Mouse (Mus musculus) MEL (cell line): ENCODE data around the gene Coro7. TPM values are rescaled to one million over a fixed set of nuclear protein-coding genes. Genes with fewer than 3 reads are reported as not detected.

Experiments used
- DNase-seq: peaks from one replicate; pipeline ENCODE4 v3.0.0; 2011; ENCODE audit warnings: low read depth, low spot score
- H3K27ac ChIP-seq: 2 replicates; pipeline ENCODE4 v1.5.1; 2012; ENCODE audit warnings: low read depth, mild to moderate bottlenecking, control low read depth, low read length, moderate library complexity; ENCODE audit not compliant: control insufficient read depth
- H3K27me3 ChIP-seq, 2 experiments: fragments of 150-350 bp in 1 of 2; sonication (generic) in 1 of 2; 2 replicates each; pipeline ENCODE4 v1.6.1; 2012; ENCODE audit warnings: low read length in 2 of 2, mild to moderate bottlenecking in 2 of 2, improper control_type of control experiment in 1 of 2, moderate library complexity in 1 of 2; ENCODE audit not compliant: insufficient read depth in 2 of 2, control insufficient read depth in 1 of 2
- H3K36me3 ChIP-seq, 2 experiments: 2 replicates each; pipeline ENCODE4 v1.6.1; 2012 to 2014; ENCODE audit warnings: low read length in 2 of 2, improper control_type of control experiment in 1 of 2, inconsistent platforms in 1 of 2, mild to moderate bottlenecking in 1 of 2; ENCODE audit not compliant: insufficient read depth in 2 of 2, control insufficient read depth in 1 of 2
- H3K4me1 ChIP-seq, 2 experiments: fragments of 150-350 bp in 1 of 2; sonication (generic) in 1 of 2; 2 replicates each; pipeline ENCODE4 v1.6.1; 2012; ENCODE audit warnings: low read length in 2 of 2, improper control_type of control experiment in 1 of 2, mild to moderate bottlenecking in 1 of 2; ENCODE audit not compliant: insufficient read depth in 2 of 2, control insufficient read depth in 1 of 2
- H3K4me3 ChIP-seq, 2 experiments: fragments of 150-350 bp in 1 of 2; sonication (generic) in 1 of 2; 2 replicates each; pipeline ENCODE4 v1.5.1; 2012; ENCODE audit warnings: low read depth in 2 of 2, low read length in 2 of 2, mild to moderate bottlenecking in 2 of 2, moderate library complexity in 2 of 2, control low read depth in 1 of 2, improper control_type of control experiment in 1 of 2; ENCODE audit not compliant: control insufficient read depth in 1 of 2, insufficient read depth in 1 of 2
- H3K79me2 ChIP-seq: 2 replicates; pipeline ENCODE4 v1.6.1; 2012; ENCODE audit warnings: mild to moderate bottlenecking, low read length, moderate library complexity; ENCODE audit not compliant: control insufficient read depth, poor library complexity, insufficient read depth
- H3K9ac ChIP-seq: 2 replicates; pipeline ENCODE4 v1.6.1; 2012; ENCODE audit warnings: low read depth, mild to moderate bottlenecking, control low read depth, low read length, moderate library complexity; ENCODE audit not compliant: control insufficient read depth, poor library complexity, severe bottlenecking
- H3K9me3 ChIP-seq: fragments of 150-350 bp; sonication (generic); replicated peaks from 2 replicates; pipeline ENCODE4 v1.6.1; 2012; ENCODE audit warnings: mild to moderate bottlenecking, low read length, improper control_type of control experiment, moderate library complexity; ENCODE audit not compliant: insufficient read depth
- BHLHE40 ChIP-seq: IDR thresholded peaks from 2 replicates; pipeline ENCODE4 v1.6.1; 2012; ENCODE audit warnings: low read depth, mild to moderate bottlenecking, inconsistent platforms, low read length, improper control_type of control experiment, borderline replicate concordance
- CHD1 ChIP-seq: IDR thresholded peaks from 2 replicates; pipeline ENCODE4 v1.6.1; 2012; ENCODE audit warnings: low read depth, mild to moderate bottlenecking, inconsistent platforms, low read length, improper control_type of control experiment
- CHD2 ChIP-seq: IDR thresholded peaks from 2 replicates; pipeline ENCODE4 v1.6.1; 2011; ENCODE audit warnings: low read length, improper control_type of control experiment
- CTCF ChIP-seq, 3 experiments: IDR thresholded peaks in 2 of 3; conservative IDR thresholded peaks in 1 of 3; 2 replicates each; pipeline ENCODE4 v1.5.1; 2011 to 2012; ENCODE audit warnings: low read length in 3 of 3, low read depth in 2 of 3, mild to moderate bottlenecking in 2 of 3, improper control_type of control experiment in 1 of 3, inconsistent platforms in 1 of 3, mixed read lengths in 1 of 3, moderate library complexity in 1 of 3; ENCODE audit not compliant: control insufficient read depth in 1 of 3, insufficient read depth in 1 of 3, poor library complexity in 1 of 3, severe bottlenecking in 1 of 3
- E2F4 ChIP-seq: IDR thresholded peaks from 2 replicates; pipeline ENCODE4 v1.6.1; 2011; ENCODE audit warnings: low read depth, low read length, improper control_type of control experiment, borderline replicate concordance
- ELF1 ChIP-seq: IDR thresholded peaks from 2 replicates; pipeline ENCODE4 v1.6.1; 2014; ENCODE audit warnings: low read depth, mild to moderate bottlenecking, inconsistent platforms, low read length, improper control_type of control experiment, moderate library complexity
- EP300 ChIP-seq, 2 experiments: IDR thresholded peaks; 2 replicates each; pipeline ENCODE4 v1.6.1; 2011; ENCODE audit warnings: improper control_type of control experiment in 2 of 2, low read length in 2 of 2, low read depth in 1 of 2, mild to moderate bottlenecking in 1 of 2
- GABPA ChIP-seq: IDR thresholded peaks from 2 replicates; pipeline ENCODE4 v1.6.1; 2012; ENCODE audit warnings: low read depth, mild to moderate bottlenecking, inconsistent platforms, low read length, improper control_type of control experiment, moderate library complexity
- GATA1 ChIP-seq: IDR thresholded peaks from 2 replicates; pipeline ENCODE4 v1.6.1; 2011; ENCODE audit warnings: low read depth, low read length, improper control_type of control experiment
- HCFC1 ChIP-seq: IDR thresholded peaks from 2 replicates; pipeline ENCODE4 v1.6.1; 2012; ENCODE audit warnings: low read depth, mild to moderate bottlenecking, inconsistent platforms, low read length, improper control_type of control experiment, moderate library complexity
- JUND ChIP-seq: IDR thresholded peaks from 2 replicates; pipeline ENCODE4 v1.6.1; 2011; ENCODE audit warnings: low read depth, mild to moderate bottlenecking, improper control_type of control experiment, low read length
- KAT2A ChIP-seq: conservative IDR thresholded peaks from 2 replicates; pipeline ENCODE4 v1.6.1; 2012; ENCODE audit warnings: low read depth, low read length, improper control_type of control experiment, inconsistent platforms
- MAFK ChIP-seq: IDR thresholded peaks from 2 replicates; pipeline ENCODE4 v1.6.1; 2011; ENCODE audit warnings: low read depth, mild to moderate bottlenecking, low read length, improper control_type of control experiment, borderline replicate concordance
- MAX ChIP-seq: IDR thresholded peaks from 2 replicates; pipeline ENCODE4 v1.6.1; 2011; ENCODE audit warnings: low read length, improper control_type of control experiment
- MAZ ChIP-seq: IDR thresholded peaks from 2 replicates; pipeline ENCODE4 v1.6.1; 2012; ENCODE audit warnings: low read depth, mild to moderate bottlenecking, inconsistent platforms, low read length, improper control_type of control experiment
- MEF2A ChIP-seq: IDR thresholded peaks from 2 replicates; pipeline ENCODE4 v1.6.1; 2014; ENCODE audit warnings: low read depth, mild to moderate bottlenecking, inconsistent platforms, low read length, improper control_type of control experiment; ENCODE audit not compliant: poor library complexity, insufficient replicate concordance, severe bottlenecking; ENCODE audit errors: extremely low read depth
- MXI1 ChIP-seq: IDR thresholded peaks from 2 replicates; pipeline ENCODE4 v1.6.1; 2011; ENCODE audit warnings: mild to moderate bottlenecking, low read depth, low read length, improper control_type of control experiment
- MYB ChIP-seq: IDR thresholded peaks from 2 replicates; pipeline ENCODE4 v1.6.1; 2011; ENCODE audit warnings: mild to moderate bottlenecking, low read depth, low read length, improper control_type of control experiment
- MYC ChIP-seq: IDR thresholded peaks from 2 replicates; pipeline ENCODE4 v1.6.1; 2011; ENCODE audit warnings: low read depth, mild to moderate bottlenecking, low read length, improper control_type of control experiment, moderate library complexity
- NELFE ChIP-seq: IDR thresholded peaks from 2 replicates; pipeline ENCODE4 v1.6.1; 2011; ENCODE audit warnings: low read depth, low read length, improper control_type of control experiment
- NRF1 ChIP-seq: IDR thresholded peaks from 2 replicates; pipeline ENCODE4 v1.6.1; 2014; ENCODE audit warnings: low read depth, mild to moderate bottlenecking, inconsistent platforms, low read length, improper control_type of control experiment, moderate library complexity; ENCODE audit not compliant: poor library complexity, insufficient read depth, severe bottlenecking
- POLR2A ChIP-seq, 2 experiments: IDR thresholded peaks; 2 replicates each; pipeline ENCODE4 v1.6.1; 2011 to 2012; ENCODE audit warnings: low read length in 2 of 2, mild to moderate bottlenecking in 2 of 2, control low read depth in 1 of 2, improper control_type of control experiment in 1 of 2, low read depth in 1 of 2, moderate library complexity in 1 of 2; ENCODE audit not compliant: control insufficient read depth in 1 of 2, insufficient read depth in 1 of 2, poor library complexity in 1 of 2
- POLR2AphosphoS2 ChIP-seq: IDR thresholded peaks from 2 replicates; pipeline ENCODE4 v1.6.1; 2011; ENCODE audit warnings: low read length, improper control_type of control experiment
- POLR2AphosphoS5 ChIP-seq: IDR thresholded peaks from 2 replicates; pipeline ENCODE4 v1.6.1; 2012; ENCODE audit warnings: low read depth, borderline replicate concordance, mild to moderate bottlenecking, inconsistent platforms, low read length, moderate library complexity, mixed read lengths
- RAD21 ChIP-seq: IDR thresholded peaks from 2 replicates; pipeline ENCODE4 v1.6.1; 2011; ENCODE audit warnings: mild to moderate bottlenecking, low read depth, low read length, improper control_type of control experiment
- SIN3A ChIP-seq: IDR thresholded peaks from 2 replicates; pipeline ENCODE4 v1.6.1; 2012; ENCODE audit warnings: low read length, improper control_type of control experiment, inconsistent platforms
- SMC3 ChIP-seq: IDR thresholded peaks from 2 replicates; pipeline ENCODE4 v1.6.1; 2011; ENCODE audit warnings: low read depth, low read length, improper control_type of control experiment
- TAL1 ChIP-seq: IDR thresholded peaks from 2 replicates; pipeline ENCODE4 v1.6.1; 2012; ENCODE audit warnings: mild to moderate bottlenecking, inconsistent platforms, low read length, moderate library complexity, mixed read lengths
- TBP ChIP-seq: IDR thresholded peaks from 2 replicates; pipeline ENCODE4 v1.8.0; 2011; ENCODE audit warnings: low read depth, low read length, improper control_type of control experiment
- TCF12 ChIP-seq: IDR thresholded peaks from 2 replicates; pipeline ENCODE4 v1.6.1; 2014; ENCODE audit warnings: low read depth, mild to moderate bottlenecking, inconsistent platforms, low read length, improper control_type of control experiment, moderate library complexity
- USF1 ChIP-seq: IDR thresholded peaks from 2 replicates; pipeline ENCODE4 v1.6.1; 2014; ENCODE audit warnings: low read depth, mild to moderate bottlenecking, inconsistent platforms, low read length, improper control_type of control experiment, moderate library complexity
- USF2 ChIP-seq, 2 experiments: IDR thresholded peaks; 2 replicates each; pipeline ENCODE4 v1.6.1; 2011 to 2012; ENCODE audit warnings: improper control_type of control experiment in 2 of 2, low read length in 2 of 2, borderline replicate concordance in 1 of 2, inconsistent platforms in 1 of 2, low read depth in 1 of 2, mild to moderate bottlenecking in 1 of 2; ENCODE audit not compliant: insufficient read depth in 1 of 2
- ZC3H11A ChIP-seq: IDR thresholded peaks from 2 replicates; pipeline ENCODE4 v1.6.1; 2012; ENCODE audit warnings: low read depth, mild to moderate bottlenecking, inconsistent platforms, low read length, improper control_type of control experiment
- ZKSCAN1 ChIP-seq: IDR thresholded peaks from 2 replicates; pipeline ENCODE4 v1.6.1; 2012; ENCODE audit warnings: low read depth, mild to moderate bottlenecking, inconsistent platforms, low read length, improper control_type of control experiment, moderate library complexity
- ZMIZ1 ChIP-seq: IDR thresholded peaks from 2 replicates; pipeline ENCODE4 v1.6.1; 2012; ENCODE audit warnings: low read depth, mild to moderate bottlenecking, inconsistent platforms, low read length, improper control_type of control experiment, moderate library complexity
- polyA plus RNA-seq, 2 experiments: library from polyadenylated mRNA; stranded (reverse) in 1 of 2; unstranded in 1 of 2; fragments of >175 nt in 1 of 2; fragments of >200 nt in 1 of 2; gene quantifications; 2 replicates each; pipeline versions ENCODE4 v1.2.1 to v1.2.4; 2012; ENCODE audit warnings: low replicate concordance in 2 of 2, low read depth in 1 of 2; ENCODE audit not compliant: insufficient read length in 2 of 2, insufficient read depth in 1 of 2, missing spikeins in 1 of 2
- total RNA-seq: library from RNA; depleted of rRNA; stranded (reverse); fragments of 300-350 nt; gene quantifications from 2 replicates; pipeline ENCODE4 v1.2.3, GENCODE M21; 2012; rRNA removed

The Coro7 gene
- total RNA-seq: 9.8 and 11.5 TPM in 2 replicates
- polyA plus RNA-seq: 10 to 100 TPM in 1 of 2 experiments, not detected in 1; 38.3 TPM

- DNase-seq: peak; percentile 98
- peaks cover 21% of the 10 kb centered on the region for H3K79me2 ChIP-seq
- peaks cover 8 to 23% of the 10 kb centered on the region in 2 experiments for H3K4me1 ChIP-seq
- no peaks in the 10 kb centered on the region for H3K27me3 ChIP-seq
- H3K36me3 ChIP-seq: peaks cover 5 to 39% of the 10 kb centered on the region in 2 experiments
- H3K27ac ChIP-seq: peak within 1 kb of the TSS; percentile 38
- H3K4me3 ChIP-seq: peak within 1 kb of the TSS; percentile 88 to 94
- no peaks in the 10 kb centered on the region for H3K9me3 ChIP-seq
- peak within 1 kb of the TSS; percentile 81 for H3K9ac ChIP-seq
- TF ChIP-seq GABPA (no peak), USF2 (IDR thresholded peaks at IDR 0.05; ENCODE audit: borderline replicate concordance in 1 of 2, insufficient read depth in 1 of 2, low read depth in 1 of 2, low read length in 2 of 2) (peak in 1 of 2 experiments; percentile 14; a peak in 1 of 4 replicates), EP300 (IDR thresholded peaks at IDR 0.05; ENCODE audit: low read depth in 1 of 2, low read length in 2 of 2) (no peak), USF1 (peak; percentile 85), TBP (peak; percentile 82), MYC (no peak), MYB (no peak), CHD2 (no peak), E2F4 (no peak), POLR2A (IDR thresholded peaks at IDR 0.05; ENCODE audit: control insufficient read depth in 1 of 2, insufficient read depth in 1 of 2, low read depth in 1 of 2, low read length in 2 of 2, poor library complexity in 1 of 2) (peak; percentile 46 to 88; a peak in 2 of 4 replicates), RAD21 (no peak), CHD1 (0 out of 2 replicates have a peak, but pooled peaks have one; percentile 37), MXI1 (peak; percentile 48; the same call in 1 of the 2 replicates), MEF2A (no peak), CTCF (IDR thresholded peaks at IDR 0.05 in 2 of 3, conservative IDR thresholded peaks at IDR 0.05 in 1 of 3; ENCODE audit: control insufficient read depth in 1 of 3, insufficient read depth in 1 of 3, low read depth in 2 of 3, low read length in 3 of 3, poor library complexity in 1 of 3, severe bottlenecking in 1 of 3) (no peak), NELFE (peak; percentile 84), HCFC1 (peak; percentile 37; the same call in 1 of the 2 replicates), JUND (no peak), SIN3A (no peak; the same call in 1 of the 2 replicates), NRF1 (0 out of 2 replicates have a peak, but pooled peaks have one; percentile 22), ELF1 (no peak), ZC3H11A (no peak), TCF12 (no peak), TAL1 (no peak), POLR2AphosphoS2 (peak; percentile 74; the same call in 1 of the 2 replicates), ZKSCAN1 (no peak), ZMIZ1 (0 out of 2 replicates have a peak, but pooled peaks have one; percentile 59), MAZ (no peak), GATA1 (no peak), MAFK (no peak), MAX (no peak), POLR2AphosphoS5 (no peak), BHLHE40 (no peak), KAT2A (no peak), SMC3 (no peak)
Observed at GRCm38 (mm10) chr16:4679121-4680018, at the start of gene Coro7. Coro7 (minus strand) TSS chr16:4679777.
